Mouse (Mus musculus): ENCODE results near the gene Commd4.

Gene Commd4

GRCm38 (mm10) chr9:57141417-57142353, 16.4 kb downstream of the Commd4 start:
- no peak for DNase-seq (ENCODE audit: low spot score)

- no peak for DNase-seq (ENCODE audit: low spot score)
Measured at GRCm38 (mm10) chr9:57139571-57139970, 18.6 kb downstream of the Commd4 start.

DNA sequence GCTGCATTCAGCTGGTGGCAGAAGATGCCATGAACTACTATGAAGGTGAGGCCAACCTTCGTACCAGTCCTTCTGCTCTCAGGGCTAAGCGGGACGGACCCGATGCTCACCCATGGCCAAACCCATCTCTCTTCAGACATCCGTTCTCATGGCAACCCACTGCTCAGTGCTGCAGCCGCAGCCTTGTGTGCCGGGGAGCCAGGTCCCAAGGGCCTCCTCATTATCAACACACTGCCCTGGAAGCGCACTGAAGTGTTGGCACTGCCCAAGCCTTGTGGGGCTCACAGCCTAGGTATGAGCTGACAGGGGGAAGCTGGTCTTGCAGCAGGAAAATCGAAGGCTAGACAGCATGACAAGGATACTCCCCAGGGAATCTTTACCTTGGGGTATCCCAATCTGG, 19.0 kb downstream of the Commd4 start:
- DNase-seq (ENCODE audit: low spot score): no peak

GRCm38 (mm10) chr9:57138507-57138906, 19.6 kb downstream of the Commd4 start:
- no peak for DNase-seq (ENCODE audit: low spot score)

DNA sequence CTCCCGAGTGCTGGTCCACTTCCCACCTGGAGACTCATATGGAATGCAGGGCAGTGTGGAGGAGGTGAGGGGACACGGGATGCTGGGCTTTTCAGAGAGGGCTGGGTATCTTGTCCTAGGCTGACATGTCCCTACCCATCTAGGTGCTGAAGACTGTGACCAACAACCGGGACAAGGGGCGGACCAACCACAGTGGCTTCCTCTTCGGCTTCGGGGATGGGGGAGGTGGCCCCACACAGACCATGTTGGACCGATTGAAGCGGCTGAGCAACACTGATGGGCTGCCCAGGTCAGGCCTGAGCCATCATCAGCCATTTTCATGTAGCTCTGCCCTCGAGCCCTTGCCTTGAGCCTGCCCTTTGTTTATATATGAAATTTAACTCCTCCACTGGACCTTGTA, 20.4 kb downstream of the Commd4 start:
- DNase-seq (ENCODE audit: low spot score): no peak

DNA sequence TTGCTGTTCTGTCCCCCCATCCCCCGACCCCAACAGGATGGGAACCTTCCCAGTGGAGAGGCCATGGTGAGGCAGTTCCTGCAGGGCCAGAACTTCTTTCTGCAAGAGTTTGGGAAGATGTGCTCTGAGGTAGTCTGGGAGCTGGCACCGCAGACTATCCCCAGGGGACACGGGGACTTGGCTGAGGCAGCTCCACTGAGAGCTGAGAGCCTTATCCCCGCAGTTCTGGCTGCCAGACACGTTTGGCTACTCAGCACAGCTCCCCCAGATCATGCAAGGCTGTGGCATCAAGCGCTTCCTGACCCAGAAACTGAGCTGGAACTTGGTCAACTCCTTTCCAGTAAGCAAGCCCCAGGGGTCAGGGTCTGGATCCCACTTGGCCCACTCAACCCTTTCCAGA, 20.9 kb downstream of the Commd4 start:
- DNase-seq (ENCODE audit: low spot score): no peak

DNA sequence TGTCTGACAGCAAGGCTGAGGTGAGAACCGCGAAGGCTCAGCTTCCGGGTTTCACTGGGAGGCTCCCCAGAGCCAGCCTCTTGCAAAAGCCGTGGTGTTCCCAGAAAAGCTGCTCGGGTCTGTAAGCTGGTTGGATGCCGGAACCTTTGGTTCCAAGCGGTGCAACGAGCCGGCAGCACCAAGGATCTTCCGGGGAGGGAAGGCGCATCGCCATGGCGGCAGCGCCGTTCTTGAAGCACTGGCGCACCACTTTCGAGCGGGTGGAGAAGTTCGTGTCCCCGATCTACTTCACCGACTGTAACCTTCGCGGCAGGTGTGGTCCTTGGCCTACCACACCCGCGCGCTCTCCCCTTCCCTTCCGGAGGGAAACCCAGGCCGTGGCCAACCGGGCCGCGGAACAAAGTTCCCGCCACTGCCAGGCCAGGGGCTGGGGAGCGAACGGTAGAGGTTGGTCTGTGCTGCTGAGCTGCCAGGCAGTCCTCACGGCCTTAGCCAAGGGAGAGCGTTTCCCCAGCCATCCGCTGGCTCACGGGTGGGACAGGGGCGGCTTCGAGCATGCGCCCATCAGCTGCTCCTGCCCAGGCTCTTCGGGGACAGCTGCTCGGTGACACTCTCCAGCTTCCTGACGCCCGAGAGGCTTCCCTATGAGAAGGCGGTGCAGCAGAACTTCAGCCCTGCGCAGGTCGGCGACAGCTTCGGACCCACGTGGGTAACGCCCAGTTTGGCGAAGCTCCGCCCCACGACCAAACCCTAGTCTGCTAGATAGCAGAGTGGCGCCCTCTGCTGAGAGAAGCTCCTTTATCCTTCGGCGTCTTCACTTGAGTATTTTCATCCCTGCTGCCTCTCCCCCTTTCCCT, 27.3 kb downstream of the Commd4 start, which contains the start of gene Man2c1:
Man2c1 (plus strand) TSS at position 114 of the 857 bp plus-strand sequence.
- DNase-seq (ENCODE audit: low spot score): peak; percentile 98

DNA sequence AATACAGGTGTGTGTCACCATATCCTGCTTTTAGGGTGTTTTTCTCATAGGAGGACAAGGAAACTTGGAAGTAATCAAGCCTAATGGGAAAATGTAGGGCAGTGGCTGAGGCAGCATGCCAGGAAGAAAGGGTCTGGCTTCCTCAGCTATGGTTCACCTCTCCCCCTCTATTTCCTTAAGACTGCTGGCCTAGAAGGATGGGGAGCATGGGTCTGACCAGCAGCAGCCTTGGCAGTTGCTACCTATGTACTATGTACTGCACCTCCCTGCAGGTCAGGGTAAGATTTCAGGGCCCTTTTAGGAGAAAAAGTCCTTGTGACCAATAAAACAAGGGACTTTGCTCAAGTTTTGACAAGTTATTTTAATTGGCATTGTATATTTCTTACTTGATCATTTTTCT, 28.5 kb downstream of the Commd4 start:
- DNase-seq (ENCODE audit: low spot score): no peak

DNA sequence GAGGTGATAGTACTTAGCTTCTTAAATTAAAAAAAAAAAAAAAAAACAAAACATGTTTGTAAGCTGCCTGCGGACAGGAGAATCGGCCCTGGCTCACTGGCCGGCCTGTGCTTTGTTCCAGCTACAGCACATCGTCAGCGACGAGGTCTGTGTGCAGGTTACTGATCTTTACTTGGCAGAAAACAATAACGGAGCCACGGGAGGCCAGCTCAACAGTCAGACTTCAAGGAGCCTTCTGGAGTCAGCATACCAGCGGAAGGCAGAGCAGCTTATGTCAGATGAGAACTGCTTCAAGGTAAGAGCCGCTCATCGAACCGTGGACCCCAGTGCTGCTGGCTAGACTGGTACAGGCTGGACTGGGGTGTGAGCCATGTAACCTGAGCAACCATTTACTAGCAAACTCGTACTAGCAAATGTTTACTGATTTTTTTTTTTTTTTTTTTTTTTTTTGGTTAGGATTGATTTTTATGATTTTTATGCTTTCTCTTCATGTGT, 40.8 kb downstream of the Commd4 start:
- DNase-seq (ENCODE audit: low spot score): no peak

Data from embryo, embryonic 10 days (tissue).